Mouse (Mus musculus): ENCODE results near the gene Exoc6b. TPM values are rescaled to one million over a fixed set of nuclear protein-coding genes. Genes with fewer than 3 reads are reported as not detected.
A peak's percentile ranks its signal among the peaks of the same experiment; 100 is the strongest.

Gene Exoc6b
- polyA plus RNA-seq, 1 experiment from 2014 or later = 11.7 TPM

DNA sequence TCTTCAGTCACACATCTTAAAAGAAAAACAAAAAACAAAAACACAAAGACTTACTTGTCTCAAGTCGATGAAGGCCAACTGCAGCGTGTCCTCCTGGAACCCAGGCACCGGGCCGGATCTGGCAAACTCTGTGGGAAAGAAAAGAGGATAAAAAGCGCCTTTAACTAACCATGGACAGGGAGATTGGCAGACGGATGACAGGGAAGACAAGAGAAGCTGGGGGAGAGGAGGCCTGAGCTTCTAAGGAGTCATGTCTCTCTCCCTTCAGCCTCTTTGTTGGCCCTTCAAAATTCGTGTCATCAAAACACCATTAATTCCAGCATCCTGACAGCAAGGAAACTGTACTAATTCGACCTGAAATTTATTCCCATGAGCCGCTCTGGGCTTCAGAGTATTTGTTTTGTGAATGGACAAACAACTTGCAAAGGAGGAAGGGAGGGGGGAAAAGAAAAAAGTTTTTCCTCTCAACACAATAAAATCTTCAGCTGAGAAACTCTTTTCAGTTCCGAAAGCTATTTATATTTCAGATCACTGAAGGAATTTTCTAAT, 322.4 kb downstream of the Exoc6b start:
- ATAC-seq (ENCODE audit: low FRiP score, low TSS enrichment) = no peak
- WGBS = 77% methylated on average over 10 of the region's 10 CpGs

DNA sequence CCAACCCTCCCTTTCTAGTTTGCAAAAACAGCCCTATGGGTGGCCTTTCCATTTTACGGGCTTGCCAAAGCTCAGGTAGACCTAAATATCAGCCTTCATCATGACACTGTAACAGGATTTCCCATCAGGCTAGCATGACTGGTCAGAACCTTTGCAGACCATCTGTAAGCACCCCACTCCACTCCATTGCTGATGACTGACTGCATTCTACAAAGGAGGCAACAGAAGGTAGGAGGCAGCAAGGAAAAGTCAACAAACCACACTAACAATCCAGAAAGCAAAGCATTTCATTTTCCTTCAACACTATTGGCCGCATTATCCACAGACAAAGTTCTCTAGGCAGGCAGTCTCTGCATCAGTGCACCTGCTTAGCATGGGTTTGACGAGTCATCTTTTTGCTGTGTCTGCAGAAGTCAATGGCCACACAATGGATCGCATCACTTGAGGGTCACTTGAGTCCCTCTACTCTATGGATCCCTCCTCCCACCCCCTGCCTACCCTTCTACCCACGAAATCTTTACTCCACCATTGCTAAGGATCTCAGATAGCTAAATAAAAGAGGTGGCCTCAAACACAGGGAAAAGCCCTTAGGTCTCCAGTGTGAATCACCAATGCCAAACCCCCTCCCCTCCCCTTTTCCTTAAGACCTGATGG, 323.0 kb downstream of the Exoc6b start:
- DNase-seq (ENCODE audit: low spot score) (no peak), ATAC-seq (ENCODE audit: low FRiP score, low TSS enrichment) (no peak)
- no peaks in the 10 kb centered on the region for H3K36me3 ChIP-seq (ENCODE audit: control insufficient read depth, insufficient read depth, low read length)
- no peak overlapping the region for H3K27ac ChIP-seq (replicated peaks)
- H3K4me2 ChIP-seq (replicated peaks; ENCODE audit: low read depth) = no peak overlapping the region
- TF ChIP-seq CTCF (IDR thresholded peaks at IDR 0.05; ENCODE audit: low read depth) (no peak), EP300 (optimal IDR thresholded peaks at IDR 0.05) (no peak)
- no peak overlapping the region for H3K9ac ChIP-seq (ENCODE audit: low read length)
- no peaks in the 10 kb centered on the region for H3K4me1 ChIP-seq (replicated peaks; ENCODE audit: control insufficient read depth, insufficient read depth)
- no peaks in the 10 kb centered on the region for H3K27me3 ChIP-seq (ENCODE audit: control insufficient read depth, insufficient read depth, low read length)
- H3K4me3 ChIP-seq (ENCODE audit: low read depth, low read length) = no peak overlapping the region
- WGBS = 87% methylated on average over 5 of the region's 5 CpGs
- H3K9me3 ChIP-seq (ENCODE audit: control insufficient read depth, low read length) = no peaks in the 10 kb centered on the region

More for the DNA sequence above, 322.4 kb downstream of the Exoc6b start:
- H3K9me3 ChIP-seq (ENCODE audit: control insufficient read depth, low read length) = no peaks in the 10 kb centered on the region
- no peaks in the 10 kb centered on the region for H3K36me3 ChIP-seq (ENCODE audit: control insufficient read depth, insufficient read depth, low read length)
- no peak overlapping the region for H3K4me2 ChIP-seq (replicated peaks; ENCODE audit: low read depth)
- H3K4me1 ChIP-seq (replicated peaks; ENCODE audit: control insufficient read depth, insufficient read depth) = no peaks in the 10 kb centered on the region
- DNase-seq (ENCODE audit: low spot score) = no peak
- no peak overlapping the region for H3K9ac ChIP-seq (ENCODE audit: low read length)
- H3K27me3 ChIP-seq (ENCODE audit: control insufficient read depth, insufficient read depth, low read length) = no peaks in the 10 kb centered on the region
- TF ChIP-seq CTCF (IDR thresholded peaks at IDR 0.05; ENCODE audit: low read depth) = no peak
- no peak for TF ChIP-seq EP300 (optimal IDR thresholded peaks at IDR 0.05)
- no peak overlapping the region for H3K27ac ChIP-seq (replicated peaks)
- H3K4me3 ChIP-seq (ENCODE audit: low read depth, low read length) = no peak overlapping the region

DNA sequence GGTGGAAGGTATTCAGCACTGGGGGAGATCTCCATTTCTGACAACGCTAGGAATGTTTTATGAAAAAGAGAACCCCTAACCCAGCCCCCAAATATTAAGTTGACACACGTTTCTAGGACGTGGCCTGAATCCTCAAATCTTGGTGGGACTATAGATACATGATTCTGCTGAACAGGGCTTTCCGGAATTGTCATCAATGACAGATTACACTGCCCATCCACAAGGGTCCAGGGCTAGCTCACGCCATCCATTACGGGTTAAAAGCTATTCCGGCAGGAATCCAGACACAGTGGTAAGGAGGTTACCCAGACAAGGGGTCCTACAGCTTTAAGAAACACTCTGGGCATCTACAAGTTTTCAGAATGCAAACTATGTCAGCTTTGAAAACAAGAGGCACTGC, 323.7 kb downstream of the Exoc6b start:
- Histone ChIP-seq H3K4me3 (ENCODE audit: low read depth, low read length) (no peak overlapping the region), H3K4me1 (replicated peaks; ENCODE audit: control insufficient read depth, insufficient read depth) (no peaks in the 10 kb centered on the region), H3K4me2 (replicated peaks; ENCODE audit: low read depth) (no peak overlapping the region), H3K9ac (ENCODE audit: low read length) (no peak overlapping the region), H3K9me3 (ENCODE audit: control insufficient read depth, low read length) (no peaks in the 10 kb centered on the region), H3K27me3 (ENCODE audit: control insufficient read depth, insufficient read depth, low read length) (no peaks in the 10 kb centered on the region), H3K27ac (replicated peaks) (no peak overlapping the region), H3K36me3 (ENCODE audit: control insufficient read depth, insufficient read depth, low read length) (no peaks in the 10 kb centered on the region)
- TF ChIP-seq EP300 (optimal IDR thresholded peaks at IDR 0.05) = no peak
- no peak for TF ChIP-seq CTCF (IDR thresholded peaks at IDR 0.05; ENCODE audit: low read depth)
- no peak for ATAC-seq (ENCODE audit: low FRiP score, low TSS enrichment)
- DNase-seq (ENCODE audit: low spot score) = no peak
- WGBS = 85% methylated on average over 7 of the region's 7 CpGs

DNA sequence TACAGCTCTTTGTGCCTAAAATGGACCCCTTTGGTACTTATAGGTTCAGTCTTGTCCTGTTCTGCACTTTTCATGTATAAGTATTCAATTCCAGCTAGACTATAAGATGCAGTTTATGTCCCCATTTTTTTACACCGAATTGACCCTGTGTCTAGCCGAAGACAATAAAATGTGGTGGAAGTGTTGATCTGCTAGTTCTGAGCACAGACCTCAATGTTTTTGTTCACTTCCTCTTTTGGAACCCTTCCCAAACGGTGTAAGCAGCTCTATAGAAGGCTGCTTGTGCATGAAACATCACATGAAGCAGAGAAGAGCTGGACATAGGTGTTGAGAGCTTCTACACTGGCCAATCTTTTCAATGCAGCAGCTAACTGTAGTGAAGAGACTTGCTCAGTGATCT, 327.1 kb downstream of the Exoc6b start:
- H3K4me1 ChIP-seq (replicated peaks; ENCODE audit: control insufficient read depth, insufficient read depth) = no peaks in the 10 kb centered on the region
- no peaks in the 10 kb centered on the region for H3K36me3 ChIP-seq (ENCODE audit: control insufficient read depth, insufficient read depth, low read length)
- TF ChIP-seq EP300 (optimal IDR thresholded peaks at IDR 0.05) (no peak), CTCF (IDR thresholded peaks at IDR 0.05; ENCODE audit: low read depth) (no peak)
- 75% methylated on average over 3 of the region's 3 CpGs for WGBS
- ATAC-seq (ENCODE audit: low FRiP score, low TSS enrichment) (no peak), DNase-seq (ENCODE audit: low spot score) (no peak)
- H3K4me2 ChIP-seq (replicated peaks; ENCODE audit: low read depth) = no peak overlapping the region
- H3K9ac ChIP-seq (ENCODE audit: low read length) = no peak overlapping the region
- no peak overlapping the region for H3K27ac ChIP-seq (replicated peaks)
- H3K4me3 ChIP-seq (ENCODE audit: low read depth, low read length) = no peak overlapping the region
- no peaks in the 10 kb centered on the region for H3K9me3 ChIP-seq (ENCODE audit: control insufficient read depth, low read length)
- H3K27me3 ChIP-seq (ENCODE audit: control insufficient read depth, insufficient read depth, low read length) = no peaks in the 10 kb centered on the region

DNA sequence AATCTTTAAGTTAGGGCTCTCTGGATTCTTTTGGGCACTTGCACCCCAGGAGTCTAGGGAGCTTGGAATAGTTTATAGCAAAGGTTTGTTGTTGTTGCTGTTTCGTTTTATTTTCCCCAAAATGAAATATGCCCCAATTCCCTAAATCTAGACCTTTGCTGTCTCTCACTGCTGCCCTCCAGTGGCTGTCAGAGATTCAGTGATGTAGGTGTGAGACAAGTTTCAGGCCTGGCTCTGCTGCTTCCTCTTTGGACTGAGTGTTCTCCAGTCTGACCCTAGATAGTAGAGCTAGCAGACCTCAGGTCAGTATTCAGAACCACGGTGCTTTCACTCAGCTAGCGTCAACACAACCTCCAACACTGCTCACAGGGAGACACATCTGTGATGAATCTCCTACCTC, 332.4 kb downstream of the Exoc6b start:
- H3K4me1 ChIP-seq (replicated peaks; ENCODE audit: control insufficient read depth, insufficient read depth) = no peaks in the 10 kb centered on the region

DNA sequence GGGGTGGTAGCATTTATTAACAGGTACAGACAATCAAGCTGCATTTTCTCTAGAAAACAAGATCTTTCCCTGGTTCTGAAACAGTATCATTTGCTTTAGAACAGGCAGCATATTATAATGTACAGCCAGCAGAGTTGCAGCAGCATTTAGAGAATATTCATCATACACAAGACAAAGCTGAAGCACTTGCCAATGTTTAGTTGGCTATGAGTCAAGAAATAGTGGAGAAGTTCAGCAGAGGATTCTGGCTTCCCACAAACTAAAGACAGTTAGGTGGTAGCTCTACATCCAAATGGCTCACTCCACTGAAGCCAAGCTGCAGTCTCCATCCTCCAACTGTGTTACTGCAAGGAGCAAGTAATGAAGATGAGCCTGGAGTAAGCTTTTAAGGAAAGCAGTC, 342.4 kb downstream of the Exoc6b start:
- no peak overlapping the region for H3K27ac ChIP-seq (replicated peaks)
- H3K4me3 ChIP-seq (ENCODE audit: low read depth, low read length) = no peak overlapping the region
- H3K4me2 ChIP-seq (replicated peaks; ENCODE audit: low read depth) = no peak overlapping the region
- DNase-seq (ENCODE audit: low spot score) (no peak), ATAC-seq (ENCODE audit: low FRiP score, low TSS enrichment) (no peak)
- H3K27me3 ChIP-seq (ENCODE audit: control insufficient read depth, insufficient read depth, low read length) = no peaks in the 10 kb centered on the region
- TF ChIP-seq EP300 (optimal IDR thresholded peaks at IDR 0.05) = no peak
- no peak for TF ChIP-seq CTCF (IDR thresholded peaks at IDR 0.05; ENCODE audit: low read depth)
- H3K9ac ChIP-seq (ENCODE audit: low read length) = no peak overlapping the region
- H3K36me3 ChIP-seq (ENCODE audit: control insufficient read depth, insufficient read depth, low read length) = no peaks in the 10 kb centered on the region
- no peaks in the 10 kb centered on the region for H3K9me3 ChIP-seq (ENCODE audit: control insufficient read depth, low read length)
- no peaks in the 10 kb centered on the region for H3K4me1 ChIP-seq (replicated peaks; ENCODE audit: control insufficient read depth, insufficient read depth)

More for the DNA sequence above, 332.4 kb downstream of the Exoc6b start:
- H3K9me3 ChIP-seq (ENCODE audit: control insufficient read depth, low read length) = no peaks in the 10 kb centered on the region
- no peak overlapping the region for H3K4me3 ChIP-seq (ENCODE audit: low read depth, low read length)
- no peak overlapping the region for H3K27ac ChIP-seq (replicated peaks)
- no peak overlapping the region for H3K4me2 ChIP-seq (replicated peaks; ENCODE audit: low read depth)
- TF ChIP-seq CTCF (IDR thresholded peaks at IDR 0.05; ENCODE audit: low read depth) (peak; percentile 81), EP300 (optimal IDR thresholded peaks at IDR 0.05) (no peak)
- no peaks in the 10 kb centered on the region for H3K27me3 ChIP-seq (ENCODE audit: control insufficient read depth, insufficient read depth, low read length)
- 59% methylated on average over 3 of the region's 3 CpGs for WGBS
- H3K9ac ChIP-seq (ENCODE audit: low read length) = no peak overlapping the region
- H3K36me3 ChIP-seq (ENCODE audit: control insufficient read depth, insufficient read depth, low read length) = no peaks in the 10 kb centered on the region
- ATAC-seq (ENCODE audit: low FRiP score, low TSS enrichment) (no peak), DNase-seq (ENCODE audit: low spot score) (peak; percentile 30)

Measured in stomach, postnatal 0 days (tissue).